Mouse (Mus musculus) CH12.LX (cell line): Measurements from ENCODE around the gene Cct3. TPM values are rescaled to one million over a fixed set of nuclear protein-coding genes. Genes with fewer than 3 reads are reported as not detected.
A peak's percentile ranks its signal among the peaks of the same experiment; 100 is the strongest.

Experiments
- DNase-seq: peaks from one replicate; pipeline ENCODE4 v3.0.0-alpha.2; 2013; ENCODE audit errors: extremely low read depth
- H3K27ac ChIP-seq: 2 replicates; pipeline ENCODE4 v1.5.1; 2012; ENCODE audit warnings: low read depth, mild to moderate bottlenecking, control low read depth, moderate library complexity; ENCODE audit not compliant: insufficient read depth
- H3K27me3 ChIP-seq: replicated peaks from 2 replicates; pipeline ENCODE3; 2012; ENCODE audit warnings: inconsistent platforms
- H3K36me3 ChIP-seq, 2 experiments: replicated peaks in 1 of 2; 2 replicates each; pipeline versions ENCODE3 to v1.6.1; 2012; ENCODE audit warnings: inconsistent platforms in 1 of 2, low read length in 1 of 2, mild to moderate bottlenecking in 1 of 2, mixed read lengths in 1 of 2, moderate library complexity in 1 of 2; ENCODE audit not compliant: control insufficient read depth in 1 of 2, insufficient read depth in 1 of 2
- H3K4me1 ChIP-seq, 2 experiments: 2 replicates each; pipeline ENCODE4 v1.6.1; 2012; ENCODE audit warnings: inconsistent platforms in 1 of 2, moderate library complexity in 1 of 2; ENCODE audit not compliant: insufficient read depth in 2 of 2, control insufficient read depth in 1 of 2
- H3K4me2 ChIP-seq: 2 replicates; pipeline ENCODE4 v1.6.1; 2012; ENCODE audit warnings: low read depth, mild to moderate bottlenecking, control low read depth; ENCODE audit not compliant: poor library complexity, insufficient read depth, severe bottlenecking
- H3K4me3 ChIP-seq, 3 experiments: fragments of 150-350 bp in 1 of 3; sonication (generic) in 1 of 3; replicated peaks in 1 of 3; 2 replicates each; pipeline versions ENCODE3 to v1.5.1; 2011 to 2012; ENCODE audit warnings: low read depth in 2 of 3, low read length in 2 of 3, mild to moderate bottlenecking in 2 of 3, moderate library complexity in 2 of 3, control low read depth in 1 of 3, improper control_type of control experiment in 1 of 3, inconsistent platforms in 1 of 3, mixed read lengths in 1 of 3; ENCODE audit not compliant: poor library complexity in 1 of 3
- H3K79me2 ChIP-seq: replicated peaks from 2 replicates; pipeline ENCODE4 v1.6.1; 2012; ENCODE audit warnings: mild to moderate bottlenecking, moderate library complexity; ENCODE audit not compliant: control insufficient read depth, poor library complexity, insufficient read depth, severe bottlenecking; ENCODE audit errors: extremely low read depth
- H3K9ac ChIP-seq: 2 replicates; pipeline ENCODE4 v1.6.1; 2012; ENCODE audit warnings: low read depth, mild to moderate bottlenecking, control low read depth, moderate library complexity; ENCODE audit not compliant: insufficient read depth
- H3K9me3 ChIP-seq: replicated peaks from 2 replicates; pipeline ENCODE3; 2012; ENCODE audit warnings: low read length, inconsistent platforms, mixed read lengths
- CTCF ChIP-seq, 2 experiments: IDR thresholded peaks in 1 of 2; conservative IDR thresholded peaks in 1 of 2; 2 replicates each; pipeline ENCODE4 v1.5.1; 2011 to 2012; ENCODE audit warnings: low read depth in 2 of 2, low read length in 2 of 2, improper control_type of control experiment in 1 of 2, inconsistent platforms in 1 of 2, mild to moderate bottlenecking in 1 of 2, moderate library complexity in 1 of 2
- E2F4 ChIP-seq: IDR thresholded peaks from 2 replicates; pipeline ENCODE4 v1.6.1; 2011; ENCODE audit warnings: low read depth, low read length, improper control_type of control experiment; ENCODE audit not compliant: insufficient replicate concordance
- IRF4 ChIP-seq: IDR thresholded peaks from 2 replicates; pipeline ENCODE4 v1.6.1; 2014; ENCODE audit warnings: low read depth, mild to moderate bottlenecking, inconsistent platforms, low read length, improper control_type of control experiment
- JUND ChIP-seq: conservative IDR thresholded peaks from 2 replicates; pipeline ENCODE4 v1.6.1; 2011; ENCODE audit warnings: low read depth, low read length, improper control_type of control experiment
- MEF2A ChIP-seq: IDR thresholded peaks from 2 replicates; pipeline ENCODE4 v1.6.1; 2014; ENCODE audit warnings: low read depth, mild to moderate bottlenecking, inconsistent platforms, low read length, improper control_type of control experiment, borderline replicate concordance
- NRF1 ChIP-seq: IDR thresholded peaks from 2 replicates; pipeline ENCODE4 v1.6.1; 2014; ENCODE audit warnings: low read depth, mild to moderate bottlenecking, inconsistent platforms, low read length, improper control_type of control experiment, moderate library complexity
- PAX5 ChIP-seq: IDR thresholded peaks from 2 replicates; pipeline ENCODE4 v1.6.1; 2012; ENCODE audit warnings: low read length, inconsistent platforms, mixed read lengths
- POLR2A ChIP-seq: IDR thresholded peaks from 2 replicates; pipeline ENCODE4 v1.6.1; 2011; ENCODE audit warnings: low read depth, mild to moderate bottlenecking, improper control_type of control experiment, low read length
- RCOR1 ChIP-seq: conservative IDR thresholded peaks from 2 replicates; pipeline ENCODE4 v1.6.1; 2012; ENCODE audit warnings: low read depth, mild to moderate bottlenecking, inconsistent platforms, low read length, improper control_type of control experiment
- SMC3 ChIP-seq: IDR thresholded peaks from 2 replicates; pipeline ENCODE4 v1.6.1; 2011; ENCODE audit warnings: low read depth, low read length, improper control_type of control experiment
- USF1 ChIP-seq: IDR thresholded peaks from 2 replicates; pipeline ENCODE4 v1.6.1; 2014; ENCODE audit warnings: low read depth, mild to moderate bottlenecking, inconsistent platforms, low read length, improper control_type of control experiment
- ZKSCAN1 ChIP-seq: IDR thresholded peaks from 2 replicates; pipeline ENCODE4 v1.6.1; 2012; ENCODE audit warnings: low read depth, inconsistent platforms, low read length, improper control_type of control experiment, borderline replicate concordance
- ZNF384 ChIP-seq: IDR thresholded peaks from 2 replicates; pipeline ENCODE4 v1.6.1; 2012; ENCODE audit warnings: low read depth, low read length, improper control_type of control experiment, inconsistent platforms
- dilution Hi-C: fragments of 300-500 bp; cut with MboI; formaldehyde crosslinking; loops from 2 replicates; pipeline ENCODE4 v1.14.3; 2020; ENCODE audit warnings: low sequenced_read_pairs; ENCODE audit not compliant: extremely low pct_unique_long_range_greater_than_20kb, extremely low pct_ligation_motif_present
- in situ Hi-C: fragments of 300-500 bp; cut with MboI; formaldehyde crosslinking; loops from 3 replicates; pipeline ENCODE4 v1.14.3; 2019; ENCODE audit warnings: low sequenced_read_pairs, low pct_ligation_motif_present, low pct_unique_long_range_greater_than_20kb, mixed read lengths
- polyA plus RNA-seq: library from polyadenylated mRNA; unstranded; fragments of >175 nt; gene quantifications from 2 replicates; pipeline ENCODE4 v1.2.1, GENCODE M21; 2012; ENCODE audit warnings: low read depth; ENCODE audit not compliant: insufficient read length
- total RNA-seq, 2 experiments: library from RNA; depleted of rRNA; stranded (reverse); fragments of 300-350 nt in 1 of 2; fragments of >200 nt in 1 of 2; gene quantifications; 2 replicates each; pipeline ENCODE4 v1.2.3; 2012 to 2014

Cct3 gene
- total and polyA plus RNA-seq, 3 experiments, result 546 to 755 (median 742) TPM

- H3K9ac ChIP-seq, result no peak overlapping the region
- in situ Hi-C loops (no loop called here), dilution Hi-C loops (no loop called here)
- H3K4me3 ChIP-seq, result no peak overlapping the region
- no peak overlapping the region for H3K27ac ChIP-seq
- H3K36me3 ChIP-seq, result peaks cover 63 to 94% of the 10 kb centered on the region in 2 experiments
- DNase-seq, result no peak
- TF ChIP-seq RCOR1 (no peak), NRF1 (no peak), E2F4 (no peak), ZNF384 (no peak)
- H3K27me3 ChIP-seq, result no peaks in the 10 kb centered on the region
- H3K4me1 ChIP-seq, result no peaks in the 10 kb centered on the region
- no peak overlapping the region for H3K4me2 ChIP-seq
- H3K79me2 ChIP-seq, result no peaks in the 10 kb centered on the region
- H3K9me3 ChIP-seq, result no peaks in the 10 kb centered on the region
Measured at GRCm38 (mm10) chr3:88361096-88361495, 64.2 kb downstream of the Cct3 start.

DNA sequence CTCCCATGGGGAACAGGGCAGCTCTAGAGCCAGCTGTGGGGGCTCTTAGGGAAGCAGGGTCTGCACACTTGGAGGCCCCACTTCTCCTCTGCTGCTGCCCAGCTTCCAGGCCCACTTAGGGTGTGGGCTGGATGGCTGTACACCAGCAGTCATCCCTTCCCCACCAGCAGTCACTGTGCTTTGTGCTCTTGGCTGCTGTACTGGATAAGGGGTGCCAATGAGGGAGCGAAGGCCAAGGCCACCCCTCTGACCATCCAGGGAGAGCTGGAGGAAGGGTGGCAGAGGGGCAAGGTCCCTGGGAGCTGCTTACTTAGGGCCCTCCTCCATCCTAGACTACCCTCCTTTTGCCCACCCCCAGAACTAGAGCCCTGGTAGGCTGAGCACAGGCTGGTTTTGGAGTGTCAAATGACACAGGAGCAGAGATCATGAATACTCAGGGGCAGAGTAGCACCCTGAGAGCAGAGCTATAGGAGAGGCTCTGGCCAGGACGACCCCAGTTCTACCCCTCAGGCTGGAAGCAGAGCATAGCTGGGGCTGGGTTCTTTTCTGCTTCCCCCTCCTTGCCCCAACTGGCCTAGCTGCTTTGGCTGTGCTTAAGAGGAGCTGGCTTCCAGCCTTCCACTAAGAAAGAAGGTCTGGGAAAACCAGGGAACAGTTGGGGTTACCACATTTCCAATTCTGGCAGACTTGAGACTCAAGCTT, 64.8 kb downstream of the Cct3 start:
- Histone ChIP-seq H3K9ac (no peak overlapping the region), H3K9me3 (no peaks in the 10 kb centered on the region), H3K4me2 (no peak overlapping the region), H3K79me2 (no peaks in the 10 kb centered on the region), H3K36me3 (peaks cover 57 to 89% of the 10 kb centered on the region in 2 experiments), H3K4me1 (no peaks in the 10 kb centered on the region), H3K4me3 (no peak overlapping the region), H3K27ac (no peak overlapping the region), H3K27me3 (no peaks in the 10 kb centered on the region)
- DNase-seq, result no peak
- TF ChIP-seq PAX5 (no peak), CTCF (conservative IDR thresholded peaks at IDR 0.05 in 1 of 2, IDR thresholded peaks at IDR 0.05 in 1 of 2; ENCODE audit: low read depth in 2 of 2, low read length in 2 of 2) (no peak)
- dilution Hi-C loops (no loop called here), in situ Hi-C loops (no loop called here)

GRCm38 (mm10) chr3:88363700-88364099, 66.8 kb downstream of the Cct3 start:
- Histone ChIP-seq H3K4me3 (no peak overlapping the region), H3K27ac (no peak overlapping the region), H3K4me2 (no peak overlapping the region), H3K79me2 (no peaks in the 10 kb centered on the region), H3K36me3 (peaks cover 39 to 70% of the 10 kb centered on the region in 2 experiments), H3K9me3 (no peaks in the 10 kb centered on the region), H3K9ac (no peak overlapping the region), H3K4me1 (no peaks in the 10 kb centered on the region), H3K27me3 (no peaks in the 10 kb centered on the region)
- dilution Hi-C loops (no loop called here), in situ Hi-C loops (no loop called here)
- no peak for TF ChIP-seq JUND
- TF ChIP-seq SMC3, result no peak
- TF ChIP-seq IRF4, result no peak
- TF ChIP-seq POLR2A, result 0 out of 2 replicates have a peak, but pooled peaks have one; percentile 14
- no peak for TF ChIP-seq MEF2A
- TF ChIP-seq USF1, result no peak
- no peak for TF ChIP-seq ZKSCAN1
- DNase-seq, result no peak
